Mouse (Mus musculus): ENCODE data around the gene Ccm2l.

DNA sequence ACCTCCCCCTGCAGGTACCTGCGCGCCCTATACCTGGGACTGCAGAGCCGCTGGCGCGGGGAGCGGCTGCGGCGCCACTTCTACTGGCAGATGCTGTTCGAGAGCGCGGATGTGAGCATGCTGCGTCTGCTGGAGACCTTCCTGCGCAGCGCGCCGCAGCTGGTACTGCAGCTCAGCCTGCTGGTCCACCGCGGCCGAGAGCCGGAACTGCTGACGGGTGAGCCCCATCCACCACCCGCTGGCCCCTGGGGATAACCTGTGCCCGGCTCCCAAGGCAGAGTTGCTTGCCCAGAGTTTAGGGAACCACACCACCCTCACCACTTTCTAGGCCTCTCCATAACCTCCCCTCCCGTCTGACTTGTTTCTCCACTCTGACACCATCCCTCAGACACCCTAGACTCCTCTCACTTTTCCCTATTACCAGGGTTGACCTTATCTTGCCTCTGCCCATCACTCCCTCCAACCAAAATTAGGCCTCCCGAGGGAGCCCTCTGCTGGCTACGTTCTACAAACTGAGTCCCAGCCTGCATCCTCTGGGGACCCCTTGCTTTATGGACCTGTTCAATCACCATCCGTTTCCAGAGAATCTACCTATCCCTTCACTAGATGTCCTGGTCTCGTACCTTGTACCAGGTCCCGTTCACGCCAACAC, 12.9 kb upstream of the Ccm2l start:
- TF ChIP-seq CTCF (IDR thresholded peaks at IDR 0.05) (peak; percentile 20; the same call in 1 of the 2 replicates), EP300 (IDR thresholded peaks at IDR 0.05) (no peak)

Data from lung, postnatal 0 days (tissue).